Mouse (Mus musculus) hindbrain, embryonic 14.5 days (tissue): ENCODE results near the gene Eif3a. TPM values are rescaled to one million over a fixed set of nuclear protein-coding genes. Genes with fewer than 3 reads are reported as not detected.

Experiments used
- ATAC-seq: fragments of 200-750 bp; cut with Nextera tagmentation; 2 replicates; pipeline ENCODE4 v1.8.0; 2017; ENCODE audit warnings: moderate number of reproducible peaks, mild to moderate bottlenecking, moderate TSS enrichment, moderate library complexity; ENCODE audit not compliant: low FRiP score
- DNase-seq: peaks from one replicate; pipeline ENCODE4 v3.0.0-alpha.2; 2015; ENCODE audit warnings: low spot score
- H3K27ac ChIP-seq: fragments of 300-500 bp; sonication (generic); 2 replicates; pipeline ENCODE4 v1.5.1; 2014; ENCODE audit warnings: mild to moderate bottlenecking, moderate library complexity
- H3K27me3 ChIP-seq: fragments of 300-500 bp; sonication (generic); 2 replicates; pipeline ENCODE4 v1.6.1; 2014; ENCODE audit warnings: mild to moderate bottlenecking, low read length, mixed read lengths; ENCODE audit not compliant: control insufficient read depth, insufficient read depth
- H3K36me3 ChIP-seq: fragments of 300-500 bp; sonication (generic); replicated peaks from 2 replicates; pipeline ENCODE4 v1.6.1; 2014; ENCODE audit not compliant: control insufficient read depth, insufficient read depth
- H3K4me1 ChIP-seq: fragments of 300-500 bp; sonication (generic); replicated peaks from 2 replicates; pipeline ENCODE4 v1.6.1; 2014; ENCODE audit warnings: antibody characterized with exemption, low read length, mixed read lengths; ENCODE audit not compliant: control insufficient read depth, insufficient read depth
- H3K4me2 ChIP-seq: fragments of 300-500 bp; sonication (generic); replicated peaks from 2 replicates; pipeline ENCODE4 v1.6.1; 2014; ENCODE audit warnings: mild to moderate bottlenecking, moderate library complexity
- H3K4me3 ChIP-seq: fragments of 300-500 bp; sonication (generic); replicated peaks from 2 replicates; pipeline ENCODE4 v1.5.1; 2014; ENCODE audit warnings: mild to moderate bottlenecking, low read length
- H3K9ac ChIP-seq: fragments of 300-500 bp; sonication (generic); 2 replicates; pipeline ENCODE4 v1.6.1; 2014
- H3K9me3 ChIP-seq: fragments of 300-500 bp; sonication (generic); 2 replicates; pipeline ENCODE4 v1.6.1; 2016; ENCODE audit warnings: low read length; ENCODE audit not compliant: control insufficient read depth
- WGBS: fragments of 180-500 bp; shearing (Covaris S2); extraction: QIAGEN DNeasy Blood & Tissue Kit; methylation state at CpG from one replicate; pipeline ENCODE4 v1.1.7; 2014; 5-methylcytosine and 5-hydroxymethylcytosine counted together
- polyA plus RNA-seq: library from polyadenylated mRNA; unstranded; fragments of >200 nt; fragmentation: Nextera tagmentation; extraction: Ambion mirVana; gene quantifications from 2 replicates; pipeline ENCODE4 v1.2.1, GENCODE M21; 2014

Gene Eif3a
- polyA plus RNA-seq, 1 experiment from 2014 or later, result 117 TPM

DNA sequence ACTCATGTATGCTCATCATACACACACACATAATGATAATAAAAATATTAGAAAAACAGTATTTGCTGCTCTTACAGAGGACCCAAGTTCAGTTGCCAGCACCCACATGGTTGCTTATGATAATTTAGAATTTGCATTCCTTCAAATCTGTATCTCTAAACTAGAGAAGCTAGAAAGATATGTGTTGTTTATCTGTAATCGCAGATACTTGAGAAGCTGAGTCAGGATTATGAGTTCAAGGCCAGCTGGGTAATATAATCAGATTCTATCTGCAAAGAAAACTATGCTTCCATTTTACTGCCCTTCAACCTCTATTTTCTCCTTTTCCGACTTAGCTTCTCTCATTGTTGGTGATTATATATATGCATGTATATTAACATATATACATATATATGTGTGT is 7.0 kb upstream of the Eif3a start:
- DNase-seq (no peak), ATAC-seq (no peak)
- no peaks in the 10 kb centered on the region for H3K9me3 ChIP-seq
- no peak overlapping the region for H3K4me2 ChIP-seq
- H3K36me3 ChIP-seq, result no peaks in the 10 kb centered on the region
- H3K4me1 ChIP-seq, result no peaks in the 10 kb centered on the region
- H3K4me3 ChIP-seq, result no peak overlapping the region
- H3K9ac ChIP-seq, result no peak overlapping the region
- H3K27me3 ChIP-seq, result no peaks in the 10 kb centered on the region
- WGBS, result 89% methylated on average over 2 of the region's 2 CpGs
- no peak overlapping the region for H3K27ac ChIP-seq

GRCm38 (mm10) chr19:60795244-60795643 is 4.8 kb upstream of the Eif3a start:
- Histone ChIP-seq H3K36me3 (no peaks in the 10 kb centered on the region), H3K27me3 (no peaks in the 10 kb centered on the region), H3K4me3 (no peak overlapping the region), H3K4me2 (no peak overlapping the region), H3K9me3 (no peaks in the 10 kb centered on the region), H3K27ac (no peak overlapping the region), H3K4me1 (no peaks in the 10 kb centered on the region), H3K9ac (no peak overlapping the region)
- no peak for DNase-seq
- WGBS, result 83% methylated on average over 2 of the region's 2 CpGs
- ATAC-seq, result no peak

DNA sequence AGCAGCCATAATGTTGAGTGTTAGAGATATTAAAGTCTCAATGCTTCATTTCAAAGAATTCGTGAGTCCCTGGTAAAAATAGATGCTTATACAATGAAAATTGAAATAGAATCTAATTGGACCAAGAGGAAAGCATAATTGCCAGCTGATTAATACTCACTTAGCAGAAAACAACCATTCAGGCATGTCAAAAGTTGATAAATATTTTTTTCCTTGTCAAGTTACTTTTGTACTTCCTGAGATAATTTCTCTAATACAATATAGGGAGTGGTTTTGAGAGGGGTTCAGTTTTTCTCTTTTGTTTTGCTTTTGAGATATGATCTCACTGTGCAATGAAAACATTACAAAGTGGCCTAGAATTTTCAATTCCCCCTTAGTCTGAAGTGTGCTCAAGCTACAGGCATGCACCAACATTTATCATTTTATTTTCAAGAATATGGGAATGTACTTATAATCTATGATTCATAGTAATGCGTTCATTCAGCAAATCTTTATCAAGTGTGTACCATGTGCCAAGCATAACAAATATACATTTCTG is 2.8 kb upstream of the Eif3a start:
- ATAC-seq (no peak), DNase-seq (no peak)
- WGBS, result 88% methylated on average over 2 of the region's 2 CpGs
- Histone ChIP-seq H3K4me2 (no peak overlapping the region), H3K4me1 (peaks cover 14% of the 10 kb centered on the region), H3K36me3 (no peaks in the 10 kb centered on the region), H3K4me3 (no peak overlapping the region), H3K27me3 (no peaks in the 10 kb centered on the region), H3K27ac (no peak overlapping the region), H3K9me3 (no peaks in the 10 kb centered on the region), H3K9ac (no peak overlapping the region)

GRCm38 (mm10) chr19:60791164-60791563 is 706 bp upstream of the Eif3a start:
- H3K27ac ChIP-seq, result peak overlapping the region; percentile 98
- ATAC-seq, result no peak

GRCm38 (mm10) chr19:60789919-60790506 is 445 bp downstream of the Eif3a start:
- no peaks in the 10 kb centered on the region for H3K36me3 ChIP-seq
- WGBS, result under 1% methylated on average over 59 of the region's 60 CpGs
- H3K27ac ChIP-seq, result peak overlapping the region; percentile 98
- H3K9me3 ChIP-seq, result no peaks in the 10 kb centered on the region
- H3K4me1 ChIP-seq, result peaks cover 19% of the 10 kb centered on the region
- DNase-seq (peak; percentile 30), ATAC-seq (peak; percentile 75)
- H3K27me3 ChIP-seq, result no peaks in the 10 kb centered on the region
- H3K4me2 ChIP-seq, result peak overlapping the region; percentile 95
- H3K9ac ChIP-seq, result peak overlapping the region; percentile 100
- H3K4me3 ChIP-seq, result peak overlapping the region; percentile 87

More at GRCm38 (mm10) chr19:60791164-60791563, 706 bp upstream of the Eif3a start:
- Histone ChIP-seq H3K4me1 (peaks cover 19% of the 10 kb centered on the region), H3K36me3 (no peaks in the 10 kb centered on the region), H3K27me3 (no peaks in the 10 kb centered on the region), H3K4me3 (peak overlapping the region; percentile 87), H3K4me2 (peak overlapping the region; percentile 95), H3K9ac (peak overlapping the region; percentile 100), H3K9me3 (no peaks in the 10 kb centered on the region)
- WGBS, result 9% methylated on average over 9 of the region's 9 CpGs
- DNase-seq, result peak; percentile 50

- Histone ChIP-seq H3K4me3 (peak overlapping the region; percentile 87), H3K4me2 (peak overlapping the region; percentile 95), H3K27ac (peak overlapping the region; percentile 98), H3K4me1 (peaks cover 19% of the 10 kb centered on the region), H3K9ac (peak overlapping the region; percentile 100), H3K36me3 (no peaks in the 10 kb centered on the region), H3K27me3 (no peaks in the 10 kb centered on the region), H3K9me3 (no peaks in the 10 kb centered on the region)
- no peak for ATAC-seq
- DNase-seq, result no peak
- WGBS, result 3% methylated on average over 7 of the region's 7 CpGs
Observed at GRCm38 (mm10) chr19:60789452-60789851, 1.0 kb downstream of the Eif3a start.

- Histone ChIP-seq H3K9ac (peak overlapping the region; percentile 36; the same call in 1 of the 2 replicates), H3K4me3 (peak overlapping the region; percentile 87), H3K27ac (no peak overlapping the region), H3K4me2 (peak overlapping the region; percentile 95), H3K9me3 (no peaks in the 10 kb centered on the region), H3K4me1 (peaks cover 19% of the 10 kb centered on the region), H3K36me3 (no peaks in the 10 kb centered on the region), H3K27me3 (no peaks in the 10 kb centered on the region)
- WGBS, result 50% methylated on average over 6 of the region's 6 CpGs
- ATAC-seq, result no peak
- DNase-seq, result no peak
Observed at GRCm38 (mm10) chr19:60788214-60788960, 2.1 kb downstream of the Eif3a start.

DNA sequence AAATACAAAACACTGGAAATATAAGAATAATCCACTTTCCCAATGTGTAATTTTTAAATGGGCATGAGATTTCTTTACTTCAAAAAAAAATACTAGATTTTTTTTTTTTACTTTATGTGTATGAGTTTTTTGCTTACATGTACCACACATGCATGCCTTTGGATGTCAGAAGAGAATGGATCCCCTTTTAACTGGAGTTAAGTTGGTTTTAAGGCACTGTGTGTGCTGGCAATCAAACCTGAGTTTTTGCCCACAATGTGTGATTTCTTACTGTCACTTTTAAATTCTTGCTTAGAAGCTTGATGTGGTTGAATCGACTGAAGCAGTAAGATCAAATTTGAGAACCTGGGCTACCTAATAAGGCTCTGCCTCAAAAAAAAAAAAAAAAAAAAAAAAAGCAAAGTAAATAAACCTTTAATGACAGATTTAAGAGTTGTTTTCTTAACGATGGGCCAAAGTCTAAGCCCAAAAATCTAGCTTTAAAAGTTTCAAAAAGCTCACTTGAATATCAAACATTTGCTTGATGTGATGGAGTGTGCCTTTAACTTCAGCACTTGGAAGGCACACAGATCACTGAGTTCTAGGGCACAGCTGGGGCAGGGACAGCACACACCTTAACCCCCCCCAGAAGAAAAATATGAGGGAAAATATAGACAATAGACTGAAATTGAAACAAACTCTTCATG is 2.9 kb downstream of the Eif3a start:
- 72% methylated on average over 2 of the region's 2 CpGs for WGBS
- H3K9me3 ChIP-seq, result no peaks in the 10 kb centered on the region
- H3K27me3 ChIP-seq, result no peaks in the 10 kb centered on the region
- peak overlapping the region; percentile 95 for H3K4me2 ChIP-seq
- DNase-seq, result no peak
- H3K27ac ChIP-seq, result no peak overlapping the region
- no peaks in the 10 kb centered on the region for H3K36me3 ChIP-seq
- H3K4me3 ChIP-seq, result no peak overlapping the region
- peaks cover 19% of the 10 kb centered on the region for H3K4me1 ChIP-seq
- H3K9ac ChIP-seq, result no peak overlapping the region
- ATAC-seq, result no peak

DNA sequence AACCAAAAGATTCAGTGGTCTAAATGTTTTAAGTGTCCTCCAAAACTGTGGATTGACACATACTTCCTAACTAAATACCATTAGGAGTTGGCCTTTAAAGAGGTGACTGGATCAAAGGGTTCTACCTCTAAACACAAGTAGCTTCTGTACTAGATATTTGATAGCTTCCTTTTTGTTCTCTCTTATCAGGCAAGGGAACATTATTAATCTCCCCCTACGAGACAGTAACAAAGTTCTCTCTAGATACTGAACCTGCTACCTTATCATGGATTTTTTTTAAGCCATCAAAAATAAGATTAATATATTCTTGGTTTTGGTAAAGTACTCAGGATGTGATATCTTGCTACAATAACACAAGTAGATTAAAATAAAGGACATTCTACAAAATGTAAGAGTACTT is 5.7 kb downstream of the Eif3a start:
- no peaks in the 10 kb centered on the region for H3K9me3 ChIP-seq
- no peak overlapping the region for H3K4me3 ChIP-seq
- H3K9ac ChIP-seq, result no peak overlapping the region
- H3K36me3 ChIP-seq, result peaks cover 18% of the 10 kb centered on the region
- H3K4me1 ChIP-seq, result peaks cover 19% of the 10 kb centered on the region
- 66% methylated on average over 1 of the region's 1 CpGs for WGBS
- H3K27ac ChIP-seq, result no peak overlapping the region
- DNase-seq (no peak), ATAC-seq (no peak)
- H3K4me2 ChIP-seq, result no peak overlapping the region
- no peaks in the 10 kb centered on the region for H3K27me3 ChIP-seq
